Mouse (Mus musculus) liver, embryonic 14.5 days (tissue): ENCODE measurements around the gene Tmc4. TPM values are rescaled to one million over a fixed set of nuclear protein-coding genes. Genes with fewer than 3 reads are reported as not detected.
"Not testable (repeated sequence)": the region's sequence is repeated elsewhere in the genome, so short reads cannot be mapped to it uniquely, and the experiment has no call there.

ENCODE experiments used
- ATAC-seq: fragments of 200-750 bp; cut with Nextera tagmentation; 2 replicates; pipeline ENCODE4 v1.8.0; 2017; ENCODE audit warnings: moderate number of reproducible peaks, mild to moderate bottlenecking, moderate library complexity; ENCODE audit not compliant: insufficient read depth
- DNase-seq, 3 experiments: peaks; one replicate each; pipeline ENCODE4 v3.0.0-alpha.2; 2012 to 2013; ENCODE audit warnings: low read depth in 3 of 3, low spot score in 3 of 3
- H3K27ac ChIP-seq: fragments of 300-500 bp; sonication (generic); 2 replicates; pipeline ENCODE4 v1.5.1; 2014; ENCODE audit warnings: moderate library complexity, mild to moderate bottlenecking, control low read depth, inconsistent platforms
- H3K27me3 ChIP-seq: fragments of 300-500 bp; sonication (generic); 2 replicates; pipeline ENCODE4 v1.6.1; 2014; ENCODE audit warnings: mild to moderate bottlenecking, low read length, moderate library complexity; ENCODE audit not compliant: control insufficient read depth, insufficient read depth
- H3K36me3 ChIP-seq: fragments of 300-500 bp; sonication (generic); replicated peaks from 2 replicates; pipeline ENCODE4 v1.6.1; 2014; ENCODE audit warnings: low read depth; ENCODE audit not compliant: control insufficient read depth, insufficient read depth
- H3K4me1 ChIP-seq, 2 experiments: fragments of 200-500 bp in 1 of 2; fragments of 300-500 bp in 1 of 2; sonication (generic) in 1 of 2; replicated peaks; 2 replicates each; pipeline ENCODE4 v1.6.1; 2012 to 2014; ENCODE audit warnings: antibody characterized with exemption in 1 of 2, inconsistent platforms in 1 of 2, low read length in 1 of 2; ENCODE audit not compliant: control insufficient read depth in 2 of 2, insufficient read depth in 2 of 2
- H3K4me2 ChIP-seq: fragments of 300-500 bp; sonication (generic); 2 replicates; pipeline ENCODE4 v1.6.1; 2014; ENCODE audit warnings: low read depth, mild to moderate bottlenecking, control low read depth, moderate library complexity
- H3K4me3 ChIP-seq, 2 experiments: fragments of 200-500 bp in 1 of 2; fragments of 300-500 bp in 1 of 2; sonication (generic) in 1 of 2; 2 replicates each; pipeline ENCODE4 v1.5.1; 2012 to 2014; ENCODE audit warnings: low read depth in 2 of 2, low read length in 2 of 2, mild to moderate bottlenecking in 2 of 2, control low read depth in 1 of 2, inconsistent platforms in 1 of 2, moderate library complexity in 1 of 2; ENCODE audit not compliant: insufficient read depth in 1 of 2
- H3K9ac ChIP-seq: fragments of 300-500 bp; sonication (generic); replicated peaks from 2 replicates; pipeline ENCODE4 v1.6.1; 2014; ENCODE audit warnings: mild to moderate bottlenecking, control low read depth, moderate library complexity
- H3K9me3 ChIP-seq: fragments of 300-500 bp; sonication (generic); 2 replicates; pipeline ENCODE4 v1.6.1; 2016; ENCODE audit warnings: low read length, mixed read lengths; ENCODE audit not compliant: control insufficient read depth
- CTCF ChIP-seq: IDR thresholded peaks from 2 replicates; pipeline ENCODE4 v1.5.1; 2016; ENCODE audit warnings: antibody characterized with exemption, low read depth, control low read depth
- EP300 ChIP-seq: IDR thresholded peaks from 2 replicates; pipeline ENCODE4 v1.6.1; 2016; ENCODE audit warnings: antibody characterized with exemption, low read depth
- WGBS: fragments of 180-500 bp; shearing (Covaris S2); extraction: QIAGEN DNeasy Blood & Tissue Kit; methylation state at CpG from one replicate; pipeline ENCODE4 v1.1.7; 2014; ENCODE audit not compliant: insufficient replicate concordance; 5-methylcytosine and 5-hydroxymethylcytosine counted together
- polyA plus RNA-seq, 2 experiments: library from polyadenylated mRNA; depleted of rRNA in 1 of 2; stranded (reverse) in 1 of 2; unstranded in 1 of 2; fragments of >200 nt; fragmentation: Nextera tagmentation in 1 of 2; extraction: Ambion mirVana in 1 of 2; gene quantifications; 2 replicates each; pipeline versions ENCODE4 v1.2.1 to v1.2.3; 2012 to 2014

Tmc4 gene
- polyA plus RNA-seq (2012; rRNA removed) (5.5 and 7.6 TPM in 2 replicates), polyA plus RNA-seq (2014; fragmentation: Nextera tagmentation; extraction: Ambion mirVana) (5.7 and 6.7 TPM in 2 replicates)

DNA sequence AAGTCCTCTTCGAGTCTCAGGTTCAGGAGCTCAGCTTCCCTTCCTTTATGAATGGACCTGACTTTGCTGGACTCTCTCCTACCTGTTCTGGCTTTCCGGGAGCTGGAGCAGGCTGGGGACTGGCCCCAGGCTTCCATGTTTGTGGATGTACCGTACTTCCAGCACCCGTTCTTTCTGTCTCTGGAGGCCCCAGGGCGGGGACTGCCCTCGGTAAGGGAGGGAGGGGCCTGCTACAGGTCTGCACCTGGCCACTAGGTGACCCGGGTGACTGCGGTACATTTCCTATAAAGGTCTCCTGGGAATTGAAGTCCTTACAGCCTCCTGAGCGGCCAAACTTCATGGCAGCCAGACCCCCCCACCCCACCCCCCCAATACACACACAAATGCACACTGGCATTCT lies at the start of gene Tmc4:
Tmc4 (minus strand) TSS at position 212 of the 400 bp plus-strand sequence.
- Histone ChIP-seq H3K27ac (no peak within 1 kb of the TSS), H3K36me3 (no peaks in the 10 kb centered on the region), H3K9ac (no peak within 1 kb of the TSS), H3K4me2 (no peak within 1 kb of the TSS), H3K4me3 (no peak within 1 kb of the TSS), H3K9me3 (no peaks in the 10 kb centered on the region), H3K27me3 (no peaks in the 10 kb centered on the region), H3K4me1 (no peaks in the 10 kb centered on the region)
- ATAC-seq, result no peak
- WGBS, result 62% methylated on average over 9 of the region's 9 CpGs
- TF ChIP-seq CTCF (no peak), EP300 (no peak)
- DNase-seq, result no peak

DNA sequence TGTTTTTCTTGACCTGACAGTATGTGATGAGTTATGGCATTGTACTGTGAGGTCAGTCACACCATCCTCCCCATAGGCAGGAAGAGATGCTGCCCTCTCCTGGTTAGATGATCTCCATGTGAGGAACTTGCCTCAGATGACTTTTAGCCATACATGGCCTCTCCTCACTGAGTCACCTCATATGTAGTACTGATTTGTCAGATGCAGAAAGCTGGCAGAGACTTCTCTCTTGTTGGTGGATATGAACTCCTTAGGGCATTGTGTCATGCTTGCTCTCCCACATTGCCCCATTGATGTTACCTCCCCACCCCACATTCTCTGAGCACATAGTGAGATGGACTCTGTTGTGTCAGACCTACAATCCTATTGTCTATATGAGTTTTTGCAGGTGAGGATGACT lies 48.1 kb upstream of the Tmc4 start:
- not testable (repeated sequence) for H3K4me3 ChIP-seq, H3K27ac ChIP-seq, H3K9me3 ChIP-seq, H3K36me3 ChIP-seq, H3K9ac ChIP-seq, H3K27me3 ChIP-seq, H3K4me1 ChIP-seq, ATAC-seq, H3K4me2 ChIP-seq, DNase-seq

DNA sequence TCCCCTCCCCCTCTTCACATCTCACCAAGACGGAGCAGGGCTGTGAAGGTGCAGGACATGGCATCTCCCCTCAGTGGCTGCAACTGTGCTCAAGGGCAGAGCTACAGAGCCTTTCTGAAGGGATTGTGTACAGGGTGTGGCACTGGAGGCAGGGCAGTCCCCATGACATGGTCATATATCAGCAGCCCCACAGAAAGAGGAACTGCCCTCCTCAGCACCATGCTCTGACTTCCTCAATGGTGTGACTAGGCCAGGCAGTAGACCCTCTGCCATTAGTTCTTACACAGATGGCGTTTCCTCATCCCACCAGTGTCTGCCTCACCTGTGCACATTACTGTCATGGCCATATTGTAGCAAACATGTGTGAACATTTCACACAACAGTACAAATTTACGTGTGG lies 42.9 kb upstream of the Tmc4 start, which contains the start of gene Pirb:
Pirb (minus strand) TSS at position 124 of the 400 bp plus-strand sequence.
- not testable (repeated sequence) for H3K36me3 ChIP-seq, H3K4me3 ChIP-seq, H3K4me2 ChIP-seq, H3K9me3 ChIP-seq, H3K27me3 ChIP-seq, H3K27ac ChIP-seq, H3K9ac ChIP-seq, ATAC-seq, H3K4me1 ChIP-seq, DNase-seq
- WGBS, result no CpG with 5 or more reads among the region's 3 CpGs

GRCm38 (mm10) chr7:3715249-3715648 lies 37.9 kb upstream of the Tmc4 start:
- no peaks in the 10 kb centered on the region for H3K27me3 ChIP-seq
- H3K4me2 ChIP-seq, result no peak overlapping the region
- no peaks in the 10 kb centered on the region for H3K36me3 ChIP-seq
- no peaks in the 10 kb centered on the region; a peak in 1 of 4 replicates for H3K4me1 ChIP-seq
- no peak for DNase-seq
- H3K9me3 ChIP-seq, result no peaks in the 10 kb centered on the region
- WGBS, result 5% methylated on average over 1 of the region's 1 CpGs
- no peak overlapping the region for H3K4me3 ChIP-seq
- no peak for TF ChIP-seq CTCF
- no peak overlapping the region for H3K9ac ChIP-seq
- no peak overlapping the region for H3K27ac ChIP-seq
- no peak for ATAC-seq

DNA sequence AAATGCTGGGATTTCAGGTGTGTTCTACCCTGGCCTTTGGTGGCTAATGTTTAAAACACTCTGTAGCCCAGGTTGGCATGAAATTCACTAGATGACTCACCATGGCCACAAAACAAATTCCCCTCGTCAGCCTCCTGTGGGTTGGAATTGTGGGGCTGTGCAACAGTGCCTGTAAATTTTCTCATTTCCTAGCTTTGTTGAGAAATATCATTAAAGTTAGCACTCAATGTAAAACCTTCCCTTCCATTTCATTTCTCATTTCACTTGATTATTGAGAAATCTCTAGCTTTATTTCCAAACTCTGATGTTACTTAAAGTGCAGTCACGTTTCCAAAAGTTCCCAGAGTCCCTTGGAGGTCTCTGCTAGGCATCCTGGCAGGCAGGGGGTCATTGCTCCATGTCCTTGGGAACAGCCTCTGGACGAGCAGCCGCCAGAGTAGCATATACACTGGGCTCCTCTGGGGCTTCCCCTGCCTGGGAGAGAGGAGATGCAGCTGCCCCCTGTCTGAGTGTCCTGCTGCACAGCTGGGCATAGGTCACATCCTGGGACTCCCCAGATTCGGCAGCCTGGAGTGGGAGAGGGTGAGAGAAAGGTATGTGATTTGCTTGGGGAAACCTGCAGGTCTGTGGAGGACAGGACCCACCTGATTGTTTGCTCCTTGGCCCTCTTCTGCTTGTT lies 35.0 kb upstream of the Tmc4 start:
- ATAC-seq, result no peak

More for the DNA sequence above, 35.0 kb upstream of the Tmc4 start:
- no peak for DNase-seq
- no peak overlapping the region for H3K27ac ChIP-seq
- peaks cover 3% of the 10 kb centered on the region for H3K36me3 ChIP-seq
- TF ChIP-seq CTCF, result no peak
- TF ChIP-seq EP300, result no peak
- no peak overlapping the region for H3K4me2 ChIP-seq
- no peak overlapping the region for H3K4me3 ChIP-seq
- H3K9ac ChIP-seq, result no peak overlapping the region
- no peaks in the 10 kb centered on the region for H3K27me3 ChIP-seq
- no peaks in the 10 kb centered on the region; a peak in 1 of 4 replicates for H3K4me1 ChIP-seq
- 36% methylated on average over 5 of the region's 5 CpGs for WGBS
- no peaks in the 10 kb centered on the region for H3K9me3 ChIP-seq
